Mouse (Mus musculus) CH12.LX (cell line): ENCODE results near the gene Pou5f1.

Experiments
- ETS1 ChIP-seq: conservative IDR thresholded peaks from 2 replicates; pipeline ENCODE4 v1.6.1; 2012; ENCODE audit warnings: low read depth, mild to moderate bottlenecking, inconsistent platforms, low read length, improper control_type of control experiment, moderate library complexity
- RAD21 ChIP-seq: IDR thresholded peaks from 2 replicates; pipeline ENCODE4 v1.6.1; 2011; ENCODE audit warnings: low read depth, mild to moderate bottlenecking, low read length, improper control_type of control experiment, moderate library complexity

- TF ChIP-seq ETS1 (no peak), RAD21 (no peak)
Observed at GRCm38 (mm10) chr17:35548636-35549035, 42.8 kb downstream of the Pou5f1 start.
